Comparison of ENCODE assay signal across 8 mouse cellular contexts in genomic region chr19:16802707-16803106, GRCm38 (mm10). TPM values are rescaled to one million over a fixed set of nuclear protein-coding genes. Genes with fewer than 3 reads are reported as not detected.
DNase-seq lines count a peak whose midpoint lies in the region; ATAC-seq and TF ChIP-seq lines count a peak whose summit lies in the region.

No protein-coding gene starts in this region.

- no peaks in the 10 kb centered on the region for H3K27me3 ChIP-seq in kidney, embryonic 14.5 days (ENCODE audit: control insufficient read depth, insufficient read depth, low read length)
- H3K27me3 ChIP-seq in CH12.LX (replicated peaks): no peaks in the 10 kb centered on the region
- no peaks in the 10 kb centered on the region for H3K27me3 ChIP-seq in embryonic facial prominence, embryonic 11.5 days (ENCODE audit: control insufficient read depth, insufficient read depth, low read length)
- H3K27me3 ChIP-seq in forebrain, embryonic 11.5 days (ENCODE audit: control insufficient read depth, insufficient read depth, low read length): no peaks in the 10 kb centered on the region

- no peaks in the 10 kb centered on the region for H3K36me3 ChIP-seq in kidney, embryonic 14.5 days (ENCODE audit: control insufficient read depth, insufficient read depth, low read length)
- H3K36me3 ChIP-seq in CH12.LX (replicated peaks in 1 of 2; ENCODE audit: control insufficient read depth in 1 of 2, insufficient read depth in 1 of 2, low read length in 1 of 2): no peaks in the 10 kb centered on the region
- H3K36me3 ChIP-seq in embryonic facial prominence, embryonic 11.5 days (replicated peaks; ENCODE audit: control insufficient read depth, insufficient read depth, low read depth, low read length): no peaks in the 10 kb centered on the region
- no peaks in the 10 kb centered on the region for H3K36me3 ChIP-seq in forebrain, embryonic 11.5 days (ENCODE audit: control insufficient read depth, insufficient read depth, low read length)

- H3K27ac ChIP-seq in kidney, embryonic 14.5 days (ENCODE audit: low read depth, low read length): no peak overlapping the region
- no peak overlapping the region for H3K27ac ChIP-seq in CH12.LX (ENCODE audit: insufficient read depth, low read depth)
- no peak overlapping the region for H3K27ac ChIP-seq in embryonic facial prominence, embryonic 11.5 days (replicated peaks; ENCODE audit: low read depth, low read length)
- H3K27ac ChIP-seq in forebrain, embryonic 11.5 days (ENCODE audit: low read depth, low read length): no peak overlapping the region

- no peak overlapping the region for H3K4me3 ChIP-seq in kidney, embryonic 14.5 days (ENCODE audit: low read length)
- H3K4me3 ChIP-seq in CH12.LX (replicated peaks in 1 of 3; ENCODE audit: low read depth in 2 of 3, low read length in 2 of 3, poor library complexity in 1 of 3): no peak overlapping the region
- no peak overlapping the region for H3K4me3 ChIP-seq in embryonic facial prominence, embryonic 11.5 days (ENCODE audit: low read depth, low read length)
- H3K4me3 ChIP-seq in forebrain, embryonic 11.5 days (ENCODE audit: low read depth, low read length): no peak overlapping the region

- H3K4me2 ChIP-seq in kidney, embryonic 14.5 days (replicated peaks; ENCODE audit: low read depth, low read length): no peak overlapping the region
- H3K4me2 ChIP-seq in CH12.LX (ENCODE audit: insufficient read depth, low read depth, poor library complexity, severe bottlenecking): no peak overlapping the region
- no peak overlapping the region for H3K4me2 ChIP-seq in embryonic facial prominence, embryonic 11.5 days (ENCODE audit: low read depth, low read length)
- no peak overlapping the region for H3K4me2 ChIP-seq in forebrain, embryonic 11.5 days (ENCODE audit: low read depth, low read length, severe bottlenecking)

- peak; percentile 61 to 90 for TF ChIP-seq CTCF in CH12.LX (conservative IDR thresholded peaks at IDR 0.05 in 1 of 2, IDR thresholded peaks at IDR 0.05 in 1 of 2; ENCODE audit: low read depth in 2 of 2, low read length in 2 of 2)

- H3K4me1 ChIP-seq in kidney, embryonic 14.5 days (ENCODE audit: control insufficient read depth, insufficient read depth, low read length): no peaks in the 10 kb centered on the region
- H3K4me1 ChIP-seq in CH12.LX (ENCODE audit: control insufficient read depth in 1 of 2, insufficient read depth in 2 of 2): peaks cover 4 to 27% of the 10 kb centered on the region in 2 experiments; a peak in 3 of 4 replicates
- H3K4me1 ChIP-seq in embryonic facial prominence, embryonic 11.5 days (ENCODE audit: control insufficient read depth, insufficient read depth, low read length): no peaks in the 10 kb centered on the region
- no peaks in the 10 kb centered on the region for H3K4me1 ChIP-seq in forebrain, embryonic 11.5 days (replicated peaks; ENCODE audit: control insufficient read depth, insufficient read depth, low read length)

- 3% methylated on average over 3 of the region's 3 CpGs for WGBS in kidney, embryonic 14.5 days
- WGBS in embryonic facial prominence, embryonic 11.5 days: 2% methylated on average over 3 of the region's 3 CpGs
- WGBS in forebrain, embryonic 11.5 days: 2% methylated on average over 3 of the region's 3 CpGs

- no peak overlapping the region for H3K9ac ChIP-seq in kidney, embryonic 14.5 days (ENCODE audit: low read depth, low read length)
- no peak overlapping the region for H3K9ac ChIP-seq in CH12.LX (ENCODE audit: insufficient read depth, low read depth)
- H3K9ac ChIP-seq in embryonic facial prominence, embryonic 11.5 days (replicated peaks; ENCODE audit: low read length): no peak overlapping the region
- no peak overlapping the region for H3K9ac ChIP-seq in forebrain, embryonic 11.5 days (ENCODE audit: low read length)

- no peaks in the 10 kb centered on the region for H3K79me2 ChIP-seq in CH12.LX (replicated peaks; ENCODE audit: control insufficient read depth, extremely low read depth, insufficient read depth, poor library complexity, severe bottlenecking)

- no peak for TF ChIP-seq POLR2A in CH12.LX (IDR thresholded peaks at IDR 0.05; ENCODE audit: low read depth, low read length)

- intact Hi-C loops in left cerebral cortex, postnatal 36 days (cut with DNase I): loop anchor here (2.0 kb wide), 1 partner anchor 228 kb away; no protein-coding TSS in a partner anchor

- no peak for TF ChIP-seq EP300 in CH12.LX (IDR thresholded peaks at IDR 0.05; ENCODE audit: low read length)

- in situ Hi-C loops in CH12.LX (cut with MboI; ENCODE audit: low pct_ligation_motif_present, low pct_unique_long_range_greater_than_20kb, low sequenced_read_pairs): loop anchor here (25.0 kb wide), 1 partner anchor 235 kb away; no protein-coding TSS in a partner anchor

- TF ChIP-seq RAD21 in CH12.LX (IDR thresholded peaks at IDR 0.05; ENCODE audit: low read depth, low read length): peak; percentile 87

- H3K9me3 ChIP-seq in kidney, embryonic 14.5 days (ENCODE audit: control insufficient read depth, low read length): no peaks in the 10 kb centered on the region
- H3K9me3 ChIP-seq in CH12.LX (replicated peaks; ENCODE audit: low read length): no peaks in the 10 kb centered on the region
- H3K9me3 ChIP-seq in embryonic facial prominence, embryonic 11.5 days (replicated peaks; ENCODE audit: control insufficient read depth, low read length): no peaks in the 10 kb centered on the region
- no peaks in the 10 kb centered on the region for H3K9me3 ChIP-seq in forebrain, embryonic 11.5 days (ENCODE audit: control insufficient read depth, low read length)

- ATAC-seq in kidney, embryonic 14.5 days (ENCODE audit: low FRiP score, low TSS enrichment): no peak
- ATAC-seq in embryonic facial prominence, embryonic 11.5 days (replicated peaks; ENCODE audit: insufficient number of reproducible peaks, low FRiP score, low TSS enrichment, low read depth): no peak
- ATAC-seq in forebrain, embryonic 11.5 days (replicated peaks; ENCODE audit: low FRiP score): no peak

- dilution Hi-C loops in CH12.LX (cut with MboI; ENCODE audit: extremely low pct_ligation_motif_present, extremely low pct_unique_long_range_greater_than_20kb, low sequenced_read_pairs): no loop called here

- peak; percentile 13 for DNase-seq in kidney, adult 11 months
- DNase-seq in CH12.LX (ENCODE audit: extremely low read depth): peak; percentile 62
- peak; percentile 55 for DNase-seq in adrenal gland, postnatal 14 days
- peak; percentile 69 for DNase-seq in embryonic facial prominence, embryonic 11.5 days (ENCODE audit: low spot score)
- DNase-seq in left cerebral cortex, postnatal 36 days (ENCODE audit: low spot score in 2 of 2): peak; percentile 25 to 36
- DNase-seq in right cerebral cortex, postnatal 14 days: peak; percentile 28
- DNase-seq in forebrain, embryonic 11.5 days (ENCODE audit: low spot score): no peak

TF ChIP-seq in CH12.LX, 34 proteins besides CTCF, POLR2A, EP300 and RAD21:
- peak; percentile 79; the same call in 1 of the 2 replicates for TF ChIP-seq E2F4 (IDR thresholded peaks at IDR 0.05; ENCODE audit: insufficient replicate concordance, low read depth, low read length)
- TF ChIP-seq ZNF384 (IDR thresholded peaks at IDR 0.05; ENCODE audit: low read depth, low read length): peak; percentile 84
- no peak for TF ChIP-seq JUND (conservative IDR thresholded peaks at IDR 0.05; ENCODE audit: low read depth, low read length)
- TF ChIP-seq ZMIZ1 (IDR thresholded peaks at IDR 0.05; ENCODE audit: low read depth, low read length): no peak
- peak; percentile 37; the same call in 1 of the 2 replicates for TF ChIP-seq SIN3A (IDR thresholded peaks at IDR 0.05; ENCODE audit: low read length)
- peak; percentile 72 for TF ChIP-seq SMC3 (IDR thresholded peaks at IDR 0.05; ENCODE audit: low read depth, low read length)
TF ChIP-seq in CH12.LX: peak in this region for 4.

RNA-seq across cellular contexts. Expression of gene Vps13a, which starts 22.0 kb away (rescaled TPM):
- polyA plus RNA-seq in kidney, embryonic 14.5 days (2014; fragmentation: Nextera tagmentation; extraction: Ambion mirVana): 11.0 and 13.3 TPM in 2 replicates
- total RNA-seq in CH12.LX (2012; rRNA removed): 27.8 and 35.9 TPM in 2 replicates
- 32.5 and 33.5 TPM in 2 replicates for total RNA-seq in CH12.LX (2014; rRNA removed)
- polyA plus RNA-seq in CH12.LX (2012; ENCODE audit: insufficient read length, low read depth): 31.9 and 36.7 TPM in 2 replicates
- total RNA-seq in adrenal gland, postnatal 14 days (2021): 39.8 and 40.3 TPM in 2 replicates
- polyA plus RNA-seq in embryonic facial prominence, embryonic 11.5 days (2014; fragmentation: Nextera tagmentation; extraction: Ambion mirVana): 7.4 and 8.2 TPM in 2 replicates
- total RNA-seq in left cerebral cortex, postnatal 36 days (2021): 10 to 100 TPM; 65.6 to 88.2 TPM
- 11.8 and 14.1 TPM in 2 replicates for polyA plus RNA-seq in forebrain, embryonic 11.5 days (2014; fragmentation: Nextera tagmentation; extraction: Ambion mirVana)
